Mouse (Mus musculus): ENCODE results near the gene Gan. TPM values are rescaled to one million over a fixed set of nuclear protein-coding genes. Genes with fewer than 3 reads are reported as not detected.

Gene Gan
- polyA plus RNA-seq, 2 experiments, result 3.6 to 7.6 TPM

GRCm38 (mm10) chr8:117203085-117203484 lies 45.1 kb downstream of the Gan start:
- no peak overlapping the region for H3K4me3 ChIP-seq (replicated peaks; ENCODE audit: low read length)
- 91% methylated on average over 4 of the region's 4 CpGs for WGBS
- H3K4me1 ChIP-seq (ENCODE audit: control insufficient read depth, insufficient read depth, low read length), result no peaks in the 10 kb centered on the region
- no peak for TF ChIP-seq POLR2A (IDR thresholded peaks at IDR 0.05; ENCODE audit: borderline replicate concordance, extremely low read depth, insufficient read depth, insufficient read length)
- H3K9me3 ChIP-seq (ENCODE audit: control insufficient read depth, low read length), result no peaks in the 10 kb centered on the region
- ATAC-seq (ENCODE audit: low FRiP score, low read depth) (no peak), DNase-seq (ENCODE audit: low spot score) (no peak)
- H3K4me2 ChIP-seq (replicated peaks; ENCODE audit: low read depth, low read length, severe bottlenecking), result no peak overlapping the region
- no peak overlapping the region for H3K27ac ChIP-seq (replicated peaks; ENCODE audit: low read depth, low read length)
- H3K36me3 ChIP-seq (ENCODE audit: control insufficient read depth, insufficient read depth, low read length), result peaks cover 22% of the 10 kb centered on the region
- H3K27me3 ChIP-seq (ENCODE audit: control insufficient read depth, insufficient read depth, low read length), result no peaks in the 10 kb centered on the region
- H3K9ac ChIP-seq (ENCODE audit: low read depth, low read length, severe bottlenecking), result no peak overlapping the region

GRCm38 (mm10) chr8:117205884-117206283 lies 47.9 kb downstream of the Gan start:
- no peak overlapping the region for H3K27ac ChIP-seq (replicated peaks; ENCODE audit: low read depth, low read length)
- DNase-seq (ENCODE audit: low spot score) (no peak), ATAC-seq (ENCODE audit: low FRiP score, low read depth) (no peak)
- H3K4me1 ChIP-seq (ENCODE audit: control insufficient read depth, insufficient read depth, low read length), result no peaks in the 10 kb centered on the region
- no peak for TF ChIP-seq POLR2A (IDR thresholded peaks at IDR 0.05; ENCODE audit: borderline replicate concordance, extremely low read depth, insufficient read depth, insufficient read length)
- no peaks in the 10 kb centered on the region for H3K9me3 ChIP-seq (ENCODE audit: control insufficient read depth, low read length)
- H3K9ac ChIP-seq (ENCODE audit: low read depth, low read length, severe bottlenecking), result no peak overlapping the region
- H3K4me3 ChIP-seq (replicated peaks; ENCODE audit: low read length), result no peak overlapping the region
- H3K27me3 ChIP-seq (ENCODE audit: control insufficient read depth, insufficient read depth, low read length), result no peaks in the 10 kb centered on the region
- WGBS, result 87% methylated on average over 4 of the region's 4 CpGs
- H3K36me3 ChIP-seq (ENCODE audit: control insufficient read depth, insufficient read depth, low read length), result peaks cover 28% of the 10 kb centered on the region
- H3K4me2 ChIP-seq (replicated peaks; ENCODE audit: low read depth, low read length, severe bottlenecking), result no peak overlapping the region

DNA sequence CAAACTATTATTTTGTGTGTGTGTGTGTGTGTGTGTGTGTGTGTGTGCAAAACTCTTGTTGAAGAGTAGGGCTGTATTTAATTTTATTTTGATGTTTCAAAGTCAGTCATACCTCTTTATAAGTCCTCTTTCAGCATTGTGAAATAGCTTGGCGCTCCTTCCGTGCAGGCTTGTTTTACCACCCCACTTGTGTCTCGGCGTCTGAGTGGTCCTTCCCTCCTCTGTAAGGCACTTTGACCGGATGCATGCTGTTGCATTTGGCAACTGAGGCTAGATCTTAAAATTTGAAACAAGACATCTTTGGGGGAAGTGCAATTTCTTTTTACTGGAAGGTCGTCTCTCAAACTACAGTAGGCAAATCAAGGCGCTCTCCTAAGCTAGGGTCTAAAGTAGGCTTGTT lies 48.7 kb downstream of the Gan start:
- Histone ChIP-seq H3K9ac (ENCODE audit: low read depth, low read length, severe bottlenecking) (no peak overlapping the region), H3K4me2 (replicated peaks; ENCODE audit: low read depth, low read length, severe bottlenecking) (no peak overlapping the region), H3K4me1 (ENCODE audit: control insufficient read depth, insufficient read depth, low read length) (no peaks in the 10 kb centered on the region), H3K9me3 (ENCODE audit: control insufficient read depth, low read length) (no peaks in the 10 kb centered on the region), H3K36me3 (ENCODE audit: control insufficient read depth, insufficient read depth, low read length) (peaks cover 28% of the 10 kb centered on the region), H3K27ac (replicated peaks; ENCODE audit: low read depth, low read length) (no peak overlapping the region), H3K27me3 (ENCODE audit: control insufficient read depth, insufficient read depth, low read length) (no peaks in the 10 kb centered on the region), H3K4me3 (replicated peaks; ENCODE audit: low read length) (no peak overlapping the region)
- no peak for TF ChIP-seq POLR2A (IDR thresholded peaks at IDR 0.05; ENCODE audit: borderline replicate concordance, extremely low read depth, insufficient read depth, insufficient read length)
- ATAC-seq (ENCODE audit: low FRiP score, low read depth), result no peak
- DNase-seq (ENCODE audit: low spot score), result no peak
- 86% methylated on average over 7 of the region's 7 CpGs for WGBS

DNA sequence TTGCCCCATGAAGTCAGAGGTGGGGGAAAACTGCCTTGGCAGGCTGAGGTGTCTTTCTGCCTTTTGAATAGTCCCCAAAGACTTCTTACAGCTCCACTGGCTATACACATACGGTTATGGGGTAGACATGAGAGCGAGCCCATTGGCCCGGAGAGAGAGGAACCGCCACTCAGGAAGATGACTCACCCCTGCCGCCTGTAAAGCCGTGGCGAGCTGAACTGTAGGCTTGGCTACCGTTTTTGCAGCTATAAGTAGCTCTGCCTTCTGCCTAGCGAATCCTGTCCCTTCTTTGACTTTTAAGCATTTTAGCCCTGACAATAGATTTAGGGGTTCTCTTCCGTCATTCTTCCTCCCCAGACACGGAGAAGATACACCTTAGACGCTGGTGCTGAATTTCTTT lies 51.2 kb downstream of the Gan start:
- 83% methylated on average over 12 of the region's 12 CpGs for WGBS
- no peak overlapping the region for H3K4me2 ChIP-seq (replicated peaks; ENCODE audit: low read depth, low read length, severe bottlenecking)
- no peak for DNase-seq (ENCODE audit: low spot score)
- H3K27me3 ChIP-seq (ENCODE audit: control insufficient read depth, insufficient read depth, low read length), result no peaks in the 10 kb centered on the region
- H3K27ac ChIP-seq (replicated peaks; ENCODE audit: low read depth, low read length), result no peak overlapping the region
- TF ChIP-seq POLR2A (IDR thresholded peaks at IDR 0.05; ENCODE audit: borderline replicate concordance, extremely low read depth, insufficient read depth, insufficient read length), result no peak
- H3K4me3 ChIP-seq (replicated peaks; ENCODE audit: low read length), result no peak overlapping the region
- peaks cover 25% of the 10 kb centered on the region for H3K36me3 ChIP-seq (ENCODE audit: control insufficient read depth, insufficient read depth, low read length)
- H3K4me1 ChIP-seq (ENCODE audit: control insufficient read depth, insufficient read depth, low read length), result no peaks in the 10 kb centered on the region
- no peaks in the 10 kb centered on the region for H3K9me3 ChIP-seq (ENCODE audit: control insufficient read depth, low read length)
- no peak overlapping the region for H3K9ac ChIP-seq (ENCODE audit: low read depth, low read length, severe bottlenecking)
- no peak for ATAC-seq (ENCODE audit: low FRiP score, low read depth)

- no peak overlapping the region for H3K4me3 ChIP-seq (replicated peaks; ENCODE audit: low read length)
- peaks cover 18% of the 10 kb centered on the region for H3K36me3 ChIP-seq (ENCODE audit: control insufficient read depth, insufficient read depth, low read length)
- no peak for DNase-seq (ENCODE audit: low spot score)
- no peak overlapping the region for H3K27ac ChIP-seq (replicated peaks; ENCODE audit: low read depth, low read length)
- H3K9ac ChIP-seq (ENCODE audit: low read depth, low read length, severe bottlenecking), result no peak overlapping the region
- H3K4me1 ChIP-seq (ENCODE audit: control insufficient read depth, insufficient read depth, low read length), result no peaks in the 10 kb centered on the region
- no peak for TF ChIP-seq POLR2A (IDR thresholded peaks at IDR 0.05; ENCODE audit: borderline replicate concordance, extremely low read depth, insufficient read depth, insufficient read length)
- H3K9me3 ChIP-seq (ENCODE audit: control insufficient read depth, low read length), result no peaks in the 10 kb centered on the region
- H3K4me2 ChIP-seq (replicated peaks; ENCODE audit: low read depth, low read length, severe bottlenecking), result no peak overlapping the region
- WGBS, result 91% methylated on average over 11 of the region's 11 CpGs
- H3K27me3 ChIP-seq (ENCODE audit: control insufficient read depth, insufficient read depth, low read length), result no peaks in the 10 kb centered on the region
- ATAC-seq (ENCODE audit: low FRiP score, low read depth), result no peak
These were observed 54.2 kb downstream of the Gan start for GRCm38 (mm10) chr8:117212100-117212499.

DNA sequence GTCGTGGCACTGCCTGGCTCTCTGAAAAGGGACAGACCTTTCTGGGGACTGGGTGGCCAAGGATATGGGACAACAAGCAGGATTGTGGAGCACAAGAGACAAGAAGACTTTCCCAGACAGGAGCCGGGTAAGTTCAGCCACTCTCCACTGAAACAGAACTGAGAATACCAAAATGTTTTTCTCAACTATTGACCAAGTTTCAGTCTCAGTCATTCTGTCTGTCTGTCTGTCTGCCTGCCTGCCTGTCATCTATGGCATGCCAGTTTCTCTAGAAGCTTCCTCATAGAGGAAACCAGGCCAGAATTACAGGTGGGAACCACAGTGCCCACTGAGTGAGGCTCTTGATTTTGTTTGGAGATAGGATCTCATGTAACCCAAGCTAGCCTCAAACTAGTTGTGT lies 59.8 kb downstream of the Gan start:
- H3K27ac ChIP-seq (replicated peaks; ENCODE audit: low read depth, low read length), result no peak overlapping the region
- WGBS, result 90% methylated on average over 2 of the region's 2 CpGs
- ATAC-seq (ENCODE audit: low FRiP score, low read depth), result no peak

More for the DNA sequence above, 59.8 kb downstream of the Gan start:
- no peaks in the 10 kb centered on the region for H3K9me3 ChIP-seq (ENCODE audit: control insufficient read depth, low read length)
- H3K4me2 ChIP-seq (replicated peaks; ENCODE audit: low read depth, low read length, severe bottlenecking), result no peak overlapping the region
- DNase-seq (ENCODE audit: low spot score), result no peak
- H3K4me3 ChIP-seq (replicated peaks; ENCODE audit: low read length), result no peak overlapping the region
- peaks cover 9% of the 10 kb centered on the region; the same call in 1 of the 2 replicates for H3K36me3 ChIP-seq (ENCODE audit: control insufficient read depth, insufficient read depth, low read length)
- no peak for TF ChIP-seq POLR2A (IDR thresholded peaks at IDR 0.05; ENCODE audit: borderline replicate concordance, extremely low read depth, insufficient read depth, insufficient read length)
- H3K9ac ChIP-seq (ENCODE audit: low read depth, low read length, severe bottlenecking), result no peak overlapping the region
- no peaks in the 10 kb centered on the region for H3K27me3 ChIP-seq (ENCODE audit: control insufficient read depth, insufficient read depth, low read length)
- no peaks in the 10 kb centered on the region for H3K4me1 ChIP-seq (ENCODE audit: control insufficient read depth, insufficient read depth, low read length)

Data from limb, embryonic 14.5 days (tissue).